In genomic region chr16:37583306-37583705, GRCm38 (mm10) we compare ENCODE assay signal across 15 mouse cellular contexts. TPM values are rescaled to one million over a fixed set of nuclear protein-coding genes. Genes with fewer than 3 reads are reported as not detected.
DNase-seq lines count a peak whose midpoint lies in the region; ATAC-seq and TF ChIP-seq lines count a peak whose summit lies in the region.
"Had no signal": no experiment of that assay in that cellular context is flagged by ENCODE, and none has a peak within 500 bp of the region (broad histone marks: within the 10 kb centered on the region; RNA-seq: fewer than 3 reads in every experiment).

No protein-coding gene starts in this region.

- DNase-seq in layer of hippocampus, adult 2 months (ENCODE audit: low spot score in 2 of 2): no peak
- DNase-seq in layer of hippocampus, postnatal 14 days (ENCODE audit: low spot score in 2 of 2): no peak
- DNase-seq in kidney, adult 8-10 months: peak; percentile 80 to 85
- DNase-seq in gastrocnemius, postnatal 4 days (ENCODE audit: low spot score in 2 of 2): no peak
- DNase-seq in heart, embryonic 10.5 days (ENCODE audit: low spot score): no peak
- no peak for DNase-seq in layer of hippocampus, postnatal 36 days
- DNase-seq: gastrocnemius, adult 2 months; lung, adult 2 months; right cerebral cortex, postnatal 14 days had no signal

- H3K4me3 ChIP-seq in layer of hippocampus, adult 2 months: no peak overlapping the region
- no peak overlapping the region for H3K4me3 ChIP-seq in forebrain, embryonic 13.5 days
- H3K4me3 ChIP-seq in midbrain, embryonic 15.5 days: no peak overlapping the region
- H3K4me3 ChIP-seq in heart, embryonic 10.5 days: no peak overlapping the region

- H3K27me3 ChIP-seq in forebrain, embryonic 13.5 days: no peaks in the 10 kb centered on the region
- no peaks in the 10 kb centered on the region for H3K27me3 ChIP-seq in midbrain, embryonic 15.5 days (replicated peaks)
- no peaks in the 10 kb centered on the region for H3K27me3 ChIP-seq in heart, embryonic 10.5 days (ENCODE audit: insufficient read depth, poor library complexity, severe bottlenecking)
- H3K27me3 ChIP-seq: stomach, embryonic 15.5 days had no signal

- peaks cover 43% of the 10 kb centered on the region for H3K4me1 ChIP-seq in forebrain, embryonic 13.5 days
- H3K4me1 ChIP-seq in midbrain, embryonic 15.5 days: peaks cover 35% of the 10 kb centered on the region
- peaks cover 23% of the 10 kb centered on the region; the same call in 1 of the 2 replicates for H3K4me1 ChIP-seq in heart, embryonic 10.5 days

- H3K4me2 ChIP-seq in forebrain, embryonic 13.5 days: no peak overlapping the region
- H3K4me2 ChIP-seq in midbrain, embryonic 15.5 days: no peak overlapping the region

- 75% methylated on average over 3 of the region's 3 CpGs for WGBS in forebrain, embryonic 13.5 days
- WGBS in midbrain, embryonic 15.5 days: 74% methylated on average over 3 of the region's 3 CpGs
- 91% methylated on average over 3 of the region's 3 CpGs for WGBS in heart, embryonic 10.5 days

- H3K27ac ChIP-seq in layer of hippocampus, adult 2 months: peak overlapping the region; percentile 93; the same call in 1 of the 2 replicates
- H3K27ac ChIP-seq in forebrain, embryonic 13.5 days: peak overlapping the region; percentile 96
- H3K27ac ChIP-seq in midbrain, embryonic 15.5 days: peak overlapping the region; percentile 84
- H3K27ac ChIP-seq in heart, embryonic 10.5 days: no peak overlapping the region

- no peaks in the 10 kb centered on the region for H3K36me3 ChIP-seq in forebrain, embryonic 13.5 days (ENCODE audit: poor library complexity, severe bottlenecking)
- H3K36me3 ChIP-seq in midbrain, embryonic 15.5 days (replicated peaks): no peaks in the 10 kb centered on the region
- H3K36me3 ChIP-seq in heart, embryonic 10.5 days: no peaks in the 10 kb centered on the region
- H3K36me3 ChIP-seq: stomach, embryonic 15.5 days had no signal

- no peak for TF ChIP-seq CTCF in layer of hippocampus, adult 2 months (conservative IDR thresholded peaks at IDR 0.05)

- H3K9ac ChIP-seq in forebrain, embryonic 13.5 days: no peak overlapping the region
- no peak overlapping the region for H3K9ac ChIP-seq in midbrain, embryonic 15.5 days
- H3K9ac ChIP-seq: stomach, embryonic 15.5 days had no signal

- no peak for ATAC-seq in forebrain, embryonic 13.5 days
- no peak for ATAC-seq in midbrain, embryonic 15.5 days (replicated peaks)
- ATAC-seq: intestine, postnatal 0 days had no signal

- H3K9me3 ChIP-seq in forebrain, embryonic 13.5 days (replicated peaks): no peaks in the 10 kb centered on the region
- H3K9me3 ChIP-seq in midbrain, embryonic 15.5 days: no peaks in the 10 kb centered on the region
- H3K9me3 ChIP-seq in heart, embryonic 10.5 days: no peaks in the 10 kb centered on the region
- H3K9me3 ChIP-seq: stomach, embryonic 15.5 days had no signal

RNA-seq across cellular contexts. Expression of gene Hgd, which starts 3.4 kb away (rescaled TPM):
- total RNA-seq in layer of hippocampus, adult 2 months (2021): not detected
- not detected for total RNA-seq in layer of hippocampus, postnatal 14 days (2021)
- 0.27 and 0.38 TPM in 2 replicates for polyA plus RNA-seq in forebrain, embryonic 13.5 days (2015; fragmentation: Nextera tagmentation; extraction: Ambion mirVana)
- polyA plus RNA-seq in midbrain, embryonic 15.5 days (2015; fragmentation: Nextera tagmentation; extraction: Ambion mirVana): 0.14 and 0.37 TPM in 2 replicates
- 1 to 10 TPM in 1 of 2 experiments, not detected in 1; 1.1 TPM for total RNA-seq in gastrocnemius, postnatal 4 days (2021)
- 0.27 and 1.9 TPM in 2 replicates for polyA plus RNA-seq in heart, embryonic 10.5 days (2016; fragmentation: Nextera tagmentation; extraction: Ambion mirVana)
- not detected for total RNA-seq in layer of hippocampus, postnatal 36 days (2021)
- total RNA-seq: gastrocnemius, adult 2 months; megakaryocyte progenitor cell, adult 5-6 weeks; neutrophil, adult 5-6 weeks had no signal

RNA-seq across cellular contexts. Expression of gene Rabl3, which starts 43.6 kb away (rescaled TPM):
- 10 to 100 TPM; 10.2 to 11.2 TPM for total RNA-seq in layer of hippocampus, adult 2 months (2021)
- total RNA-seq in layer of hippocampus, postnatal 14 days (2021): 1 to 10 TPM; 9.2 to 9.6 TPM
- 25.9 and 28.1 TPM in 2 replicates for polyA plus RNA-seq in forebrain, embryonic 13.5 days (2015; fragmentation: Nextera tagmentation; extraction: Ambion mirVana)
- 18.9 and 19.9 TPM in 2 replicates for polyA plus RNA-seq in midbrain, embryonic 15.5 days (2015; fragmentation: Nextera tagmentation; extraction: Ambion mirVana)
- 10 to 100 TPM; 12.5 to 12.9 TPM for total RNA-seq in gastrocnemius, postnatal 4 days (2021)
- 39.8 and 40.5 TPM in 2 replicates for polyA plus RNA-seq in heart, embryonic 10.5 days (2016; fragmentation: Nextera tagmentation; extraction: Ambion mirVana)
- 1 to 10 TPM; 8.2 to 8.7 TPM for total RNA-seq in layer of hippocampus, postnatal 36 days (2021)

RNA-seq across cellular contexts. Expression of gene Gtf2e1, which starts 43.7 kb away (rescaled TPM):
- total RNA-seq in layer of hippocampus, adult 2 months (2021): 10 to 100 TPM; 17.3 to 18.2 TPM
- total RNA-seq in layer of hippocampus, postnatal 14 days (2021): 10 to 100 TPM; 18.1 to 19.8 TPM
- polyA plus RNA-seq in forebrain, embryonic 13.5 days (2015; fragmentation: Nextera tagmentation; extraction: Ambion mirVana): 41.9 and 43.0 TPM in 2 replicates
- 32.0 and 32.4 TPM in 2 replicates for polyA plus RNA-seq in midbrain, embryonic 15.5 days (2015; fragmentation: Nextera tagmentation; extraction: Ambion mirVana)
- total RNA-seq in gastrocnemius, postnatal 4 days (2021): 10 to 100 TPM; 12.2 to 13.2 TPM
- 35.3 and 38.5 TPM in 2 replicates for polyA plus RNA-seq in heart, embryonic 10.5 days (2016; fragmentation: Nextera tagmentation; extraction: Ambion mirVana)
- total RNA-seq in layer of hippocampus, postnatal 36 days (2021): 10 to 100 TPM; 17.4 to 17.5 TPM

Comparison
In these comparisons a context has a peak if more than half of its experiments do, and no peak if none do; other contexts are left out.
1. DNase-seq: peak in kidney, adult 8-10 months (2 of 2); none in layer of hippocampus, adult 2 months (0 of 2), layer of hippocampus, postnatal 14 days (0 of 2), gastrocnemius, postnatal 4 days (0 of 2), heart, embryonic 10.5 days (single experiment) and layer of hippocampus, postnatal 36 days (0 of 2).